Mouse (Mus musculus): ENCODE results near the gene Inppl1. TPM values are rescaled to one million over a fixed set of nuclear protein-coding genes. Genes with fewer than 3 reads are reported as not detected.

The Inppl1 gene
- total and polyA plus RNA-seq, 3 experiments, result 146 to 170 (median 164) TPM

GRCm38 (mm10) chr7:101853816-101854215 is 15.8 kb upstream of the Inppl1 start:
- Histone ChIP-seq H3K4me1 (ENCODE audit: control insufficient read depth, insufficient read depth, low read length) (peaks cover 2% of the 10 kb centered on the region; the same call in 1 of the 2 replicates), H3K4me3 (no peak overlapping the region), H3K9ac (ENCODE audit: low read depth, low read length) (no peak overlapping the region), H3K27ac (no peak overlapping the region), H3K27me3 (ENCODE audit: control insufficient read depth, insufficient read depth, low read length) (no peaks in the 10 kb centered on the region), H3K36me3 (ENCODE audit: control insufficient read depth, insufficient read depth, low read length) (no peaks in the 10 kb centered on the region), H3K79me2 (replicated peaks; ENCODE audit: control insufficient read depth, insufficient read depth, low read length) (no peaks in the 10 kb centered on the region)
- TF ChIP-seq EP300 (IDR thresholded peaks at IDR 0.05; ENCODE audit: insufficient read depth, low read depth, low read length) (no peak), CTCF (IDR thresholded peaks at IDR 0.05) (no peak), POLR2A (IDR thresholded peaks at IDR 0.05; ENCODE audit: insufficient read depth, low read depth, low read length) (no peak)
- intact Hi-C loops (cut with DNase I), result no loop called here
- DNase-seq, result no peak
- 40% methylated on average over 2 of the region's 2 CpGs for WGBS

- Histone ChIP-seq H3K4me3 (no peak overlapping the region), H3K9ac (ENCODE audit: low read depth, low read length) (no peak overlapping the region), H3K27ac (no peak overlapping the region), H3K27me3 (ENCODE audit: control insufficient read depth, insufficient read depth, low read length) (no peaks in the 10 kb centered on the region), H3K79me2 (replicated peaks; ENCODE audit: control insufficient read depth, insufficient read depth, low read length) (no peaks in the 10 kb centered on the region), H3K36me3 (ENCODE audit: control insufficient read depth, insufficient read depth, low read length) (no peaks in the 10 kb centered on the region), H3K4me1 (ENCODE audit: control insufficient read depth, insufficient read depth, low read length) (peaks cover 2% of the 10 kb centered on the region; the same call in 1 of the 2 replicates)
- 87% methylated on average over 6 of the region's 6 CpGs for WGBS
- TF ChIP-seq CTCF (IDR thresholded peaks at IDR 0.05) (no peak), POLR2A (IDR thresholded peaks at IDR 0.05; ENCODE audit: insufficient read depth, low read depth, low read length) (no peak)
- no peak for DNase-seq
- intact Hi-C loops (cut with DNase I), result no loop called here
Observed at GRCm38 (mm10) chr7:101852846-101853245, 14.8 kb upstream of the Inppl1 start.

DNA sequence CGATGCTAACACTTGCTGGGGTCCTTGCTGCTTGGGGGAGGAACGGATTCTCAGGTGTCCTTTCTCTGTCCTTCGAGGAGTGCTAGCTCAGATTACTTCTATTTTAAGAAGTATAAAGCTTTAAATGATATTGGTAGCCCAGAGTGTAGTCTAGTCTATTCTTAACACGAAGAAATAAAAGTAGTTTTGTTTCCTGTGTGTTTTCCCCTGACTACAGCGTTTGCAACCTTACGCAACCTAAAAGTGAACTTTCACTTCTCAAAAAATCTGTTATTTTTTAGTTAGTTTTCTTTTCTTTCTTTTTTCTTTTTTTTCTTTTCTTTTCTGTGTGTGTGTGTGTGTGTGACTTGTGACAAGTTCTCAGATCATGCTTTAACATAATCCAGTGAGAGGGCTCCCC is 13.7 kb upstream of the Inppl1 start:
- H3K36me3 ChIP-seq (ENCODE audit: control insufficient read depth, insufficient read depth, low read length), result no peaks in the 10 kb centered on the region
- H3K27ac ChIP-seq, result no peak overlapping the region
- peaks cover 2% of the 10 kb centered on the region; the same call in 1 of the 2 replicates for H3K4me1 ChIP-seq (ENCODE audit: control insufficient read depth, insufficient read depth, low read length)
- H3K9ac ChIP-seq (ENCODE audit: low read depth, low read length), result no peak overlapping the region
- no peaks in the 10 kb centered on the region for H3K27me3 ChIP-seq (ENCODE audit: control insufficient read depth, insufficient read depth, low read length)
- DNase-seq, result no peak
- TF ChIP-seq CTCF (IDR thresholded peaks at IDR 0.05), result no peak
- no peak for TF ChIP-seq POLR2A (IDR thresholded peaks at IDR 0.05; ENCODE audit: insufficient read depth, low read depth, low read length)
- TF ChIP-seq EP300 (IDR thresholded peaks at IDR 0.05; ENCODE audit: insufficient read depth, low read depth, low read length), result no peak
- H3K79me2 ChIP-seq (replicated peaks; ENCODE audit: control insufficient read depth, insufficient read depth, low read length), result no peaks in the 10 kb centered on the region
- intact Hi-C loops (cut with DNase I), result no loop called here
- 61% methylated on average over 6 of the region's 6 CpGs for whole genome bisulfite sequencing
- H3K4me3 ChIP-seq, result no peak overlapping the region

- H3K79me2 ChIP-seq (replicated peaks; ENCODE audit: control insufficient read depth, insufficient read depth, low read length), result no peaks in the 10 kb centered on the region
- H3K27me3 ChIP-seq (ENCODE audit: control insufficient read depth, insufficient read depth, low read length), result no peaks in the 10 kb centered on the region
- 91% methylated on average over 1 of the region's 1 CpGs for WGBS
- no peak for DNase-seq
- intact Hi-C loops (cut with DNase I), result no loop called here
- no peak overlapping the region for H3K4me3 ChIP-seq
- peaks cover 2% of the 10 kb centered on the region; the same call in 1 of the 2 replicates for H3K4me1 ChIP-seq (ENCODE audit: control insufficient read depth, insufficient read depth, low read length)
- no peak overlapping the region for H3K27ac ChIP-seq
- H3K9ac ChIP-seq (ENCODE audit: low read depth, low read length), result no peak overlapping the region
- H3K36me3 ChIP-seq (ENCODE audit: control insufficient read depth, insufficient read depth, low read length), result no peaks in the 10 kb centered on the region
- no peak for TF ChIP-seq POLR2A (IDR thresholded peaks at IDR 0.05; ENCODE audit: insufficient read depth, low read depth, low read length)
Observed at GRCm38 (mm10) chr7:101847934-101848333, 9.9 kb upstream of the Inppl1 start.

- intact Hi-C loops (cut with DNase I), result no loop called here
- Histone ChIP-seq H3K4me1 (ENCODE audit: control insufficient read depth, insufficient read depth, low read length) (no peaks in the 10 kb centered on the region), H3K4me3 (no peak overlapping the region), H3K9ac (ENCODE audit: low read depth, low read length) (no peak overlapping the region), H3K79me2 (replicated peaks; ENCODE audit: control insufficient read depth, insufficient read depth, low read length) (no peaks in the 10 kb centered on the region), H3K27me3 (ENCODE audit: control insufficient read depth, insufficient read depth, low read length) (no peaks in the 10 kb centered on the region), H3K36me3 (ENCODE audit: control insufficient read depth, insufficient read depth, low read length) (no peaks in the 10 kb centered on the region), H3K27ac (no peak overlapping the region)
- DNase-seq, result no peak
- TF ChIP-seq POLR2A (IDR thresholded peaks at IDR 0.05; ENCODE audit: insufficient read depth, low read depth, low read length) (no peak), CTCF (IDR thresholded peaks at IDR 0.05) (no peak), EP300 (IDR thresholded peaks at IDR 0.05; ENCODE audit: insufficient read depth, low read depth, low read length) (no peak)
- WGBS, result 71% methylated on average over 6 of the region's 6 CpGs
Observed at GRCm38 (mm10) chr7:101844186-101844585, 6.2 kb upstream of the Inppl1 start.

GRCm38 (mm10) chr7:101837154-101837605 is 849 bp downstream of the Inppl1 start:
- Histone ChIP-seq H3K4me1 (ENCODE audit: control insufficient read depth, insufficient read depth, low read length) (peaks cover 5% of the 10 kb centered on the region), H3K4me3 (peak overlapping the region; percentile 66), H3K27ac (peak overlapping the region; percentile 92), H3K9ac (ENCODE audit: low read depth, low read length) (peak overlapping the region; percentile 100), H3K79me2 (replicated peaks; ENCODE audit: control insufficient read depth, insufficient read depth, low read length) (peaks cover 4% of the 10 kb centered on the region; the same call in 1 of the 2 replicates), H3K36me3 (ENCODE audit: control insufficient read depth, insufficient read depth, low read length) (peaks cover 4% of the 10 kb centered on the region; the same call in 1 of the 2 replicates), H3K27me3 (ENCODE audit: control insufficient read depth, insufficient read depth, low read length) (no peaks in the 10 kb centered on the region)
- no peak for DNase-seq
- TF ChIP-seq POLR2A (IDR thresholded peaks at IDR 0.05; ENCODE audit: insufficient read depth, low read depth, low read length), result no peak
- TF ChIP-seq EP300 (IDR thresholded peaks at IDR 0.05; ENCODE audit: insufficient read depth, low read depth, low read length), result no peak
- TF ChIP-seq CTCF (IDR thresholded peaks at IDR 0.05), result no peak
- intact Hi-C loops (cut with DNase I), result loop anchor here (2.0 to 5.0 kb wide), 2 partner anchors 60 to 170 kb away; no protein-coding TSS in a partner anchor
- under 1% methylated on average over 20 of the region's 20 CpGs for WGBS
